Mouse (Mus musculus): ENCODE measurements at regions not wholly inside any gene's neighbourhood (a gene's known extent, or its start where the extent isn't known, plus 50 kb on each side); places are given as distances from the start of the nearest gene placed in this dataset.

DNA sequence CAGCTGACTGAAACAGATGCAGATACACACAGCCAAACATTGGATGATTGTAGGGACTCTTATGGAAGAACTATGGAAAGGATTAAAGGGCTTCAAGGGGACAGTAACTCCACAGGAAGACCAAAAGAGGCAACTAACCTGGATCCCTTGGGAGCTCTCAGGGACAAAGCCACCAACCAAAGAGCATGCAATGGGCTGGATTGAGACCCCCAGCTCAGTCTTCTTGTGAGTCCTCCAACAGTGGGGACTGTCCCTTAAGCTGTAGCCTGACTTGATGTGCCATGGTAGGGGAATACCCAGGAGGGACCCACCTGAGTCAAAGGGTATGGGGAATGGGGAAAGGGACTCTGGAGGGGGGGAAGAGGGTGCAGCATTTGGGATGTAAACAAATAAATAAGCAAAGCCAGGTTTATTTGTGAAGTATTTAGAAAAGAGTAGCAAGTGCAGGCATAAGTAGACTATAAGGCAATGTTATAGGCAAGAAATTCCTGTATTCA is 313.8 kb downstream of the Otol1 start:
- DNase-seq (ENCODE audit: extremely low spot score in 1 of 2, low spot score in 1 of 2), result no peak

DNA sequence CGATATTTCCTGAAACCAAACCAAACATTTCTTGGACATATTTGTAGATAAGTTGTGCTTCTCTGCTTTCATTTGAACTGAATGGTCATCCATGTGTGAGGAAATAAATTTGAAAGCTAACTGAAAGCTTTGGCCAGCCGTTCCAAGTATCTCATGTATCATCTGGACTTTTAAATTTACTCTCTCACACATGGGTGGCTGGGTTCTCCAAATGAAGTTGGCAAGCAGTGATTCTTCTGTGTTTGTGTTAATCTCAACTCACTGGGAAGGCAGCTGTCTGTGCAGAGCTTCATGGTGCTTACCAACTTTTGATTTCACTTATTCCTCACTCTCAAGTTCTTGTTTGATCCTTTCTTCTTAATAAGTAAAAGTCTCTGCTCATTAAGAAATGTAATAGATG is 317.3 kb downstream of the Otol1 start:
- DNase-seq (ENCODE audit: extremely low spot score in 1 of 2, low spot score in 1 of 2), result peak in 1 of 2 experiments; percentile 12
